Mouse (Mus musculus): ENCODE measurements around the gene Rnf148. TPM values are rescaled to one million over a fixed set of nuclear protein-coding genes. Genes with fewer than 3 reads are reported as not detected.

Rnf148 gene
- total RNA-seq (2015): not detected in 2 replicates
- not detected in 2 replicates for total RNA-seq (2017)

GRCm38 (mm10) chr6:23655036-23655435, at the start of gene Rnf148:
Rnf148 (minus strand) TSS chr6:23655136.
- no peak for ATAC-seq (replicated peaks; ENCODE audit: poor library complexity)

- no peak for ATAC-seq (replicated peaks; ENCODE audit: poor library complexity)
Measured at GRCm38 (mm10) chr6:23700879-23701278, 45.9 kb upstream of the Rnf148 start.

GRCm38 (mm10) chr6:23678172-23678571, 23.2 kb upstream of the Rnf148 start:
- ATAC-seq (replicated peaks; ENCODE audit: poor library complexity): no peak

GRCm38 (mm10) chr6:23650205-23650604, 4.7 kb downstream of the Rnf148 start, which contains the start of gene Rnf133:
Rnf133 (minus strand) TSS chr6:23650305.
- ATAC-seq (replicated peaks; ENCODE audit: poor library complexity): no peak

- peak; percentile 44 for ATAC-seq (replicated peaks; ENCODE audit: poor library complexity)
Measured at GRCm38 (mm10) chr6:23648732-23649131, 6.2 kb downstream of the Rnf148 start.

- no peak for ATAC-seq (replicated peaks; ENCODE audit: poor library complexity)
Measured at GRCm38 (mm10) chr6:23647627-23648247, 7.2 kb downstream of the Rnf148 start.

GRCm38 (mm10) chr6:23637081-23637480, 17.9 kb downstream of the Rnf148 start:
- peak; percentile 60 for ATAC-seq (replicated peaks; ENCODE audit: poor library complexity)

- ATAC-seq (replicated peaks; ENCODE audit: poor library complexity): peak; percentile 73
Measured at GRCm38 (mm10) chr6:23635208-23635607, 19.7 kb downstream of the Rnf148 start.

- no peak for ATAC-seq (replicated peaks; ENCODE audit: poor library complexity)
Measured at GRCm38 (mm10) chr6:23634016-23634415, 20.9 kb downstream of the Rnf148 start.

- ATAC-seq (replicated peaks; ENCODE audit: poor library complexity): no peak
Measured at GRCm38 (mm10) chr6:23630465-23630864, 24.5 kb downstream of the Rnf148 start.

Other genes starting within 250 kb of the Rnf148 start
- gene Rnf133, start 4.8 kb downstream of the Rnf148 start, total RNA-seq (2015): not detected in 2 replicates
- gene Rnf133, start 4.8 kb downstream of the Rnf148 start, total RNA-seq (2017): not detected in 2 replicates
- gene Cadps2, start 184.3 kb upstream of the Rnf148 start, total RNA-seq (2015): 0.99 TPM in 1 of 2 replicates, not detected in the other
- 0.75 and 0.84 TPM in 2 replicates for gene Cadps2, start 184.3 kb upstream of the Rnf148 start, total RNA-seq (2017)